Mouse (Mus musculus) intestine, postnatal 0 days (tissue): Measurements from ENCODE around the gene Repin1. TPM values are rescaled to one million over a fixed set of nuclear protein-coding genes. Genes with fewer than 3 reads are reported as not detected.
A peak's percentile ranks its signal among the peaks of the same experiment; 100 is the strongest.

Experiments used
- ATAC-seq: fragments of 200-750 bp; cut with Nextera tagmentation; 2 replicates; pipeline ENCODE4 v1.8.0; 2017; ENCODE audit warnings: mild to moderate bottlenecking, moderate TSS enrichment, moderate library complexity
- H3K27ac ChIP-seq: fragments of 300-500 bp; sonication (generic); 2 replicates; pipeline ENCODE4 v1.5.1; 2014; ENCODE audit warnings: mild to moderate bottlenecking, low read depth, low read length, moderate library complexity
- H3K27me3 ChIP-seq: fragments of 300-500 bp; sonication (generic); replicated peaks from 2 replicates; pipeline ENCODE4 v1.6.1; 2014; ENCODE audit warnings: low read length, mixed read lengths; ENCODE audit not compliant: control insufficient read depth, insufficient read depth
- H3K36me3 ChIP-seq: fragments of 300-500 bp; sonication (generic); 2 replicates; pipeline ENCODE4 v1.6.1; 2014; ENCODE audit warnings: mild to moderate bottlenecking, moderate library complexity; ENCODE audit not compliant: control insufficient read depth, insufficient read depth
- H3K4me1 ChIP-seq: fragments of 300-500 bp; sonication (generic); replicated peaks from 2 replicates; pipeline ENCODE4 v1.6.1; 2014; ENCODE audit warnings: antibody characterized with exemption, low read length, mixed read lengths; ENCODE audit not compliant: control insufficient read depth, insufficient read depth
- H3K4me2 ChIP-seq: fragments of 300-500 bp; sonication (generic); replicated peaks from 2 replicates; pipeline ENCODE4 v1.6.1; 2014; ENCODE audit warnings: low read depth, mild to moderate bottlenecking, moderate library complexity
- H3K4me3 ChIP-seq: fragments of 300-500 bp; sonication (generic); 2 replicates; pipeline ENCODE4 v1.5.1; 2014; ENCODE audit warnings: low read depth, low read length
- H3K9ac ChIP-seq: fragments of 300-500 bp; sonication (generic); 2 replicates; pipeline ENCODE4 v1.6.1; 2014; ENCODE audit warnings: mild to moderate bottlenecking, low read depth, low read length
- H3K9me3 ChIP-seq: fragments of 300-500 bp; sonication (generic); 2 replicates; pipeline ENCODE4 v1.6.1; 2016; ENCODE audit warnings: mixed run types; ENCODE audit not compliant: control insufficient read depth
- CTCF ChIP-seq: sonication (generic); IDR thresholded peaks from 2 replicates; pipeline ENCODE4 v1.5.1; 2016; ENCODE audit warnings: low read depth, mild to moderate bottlenecking, control low read depth, antibody characterized with exemption, moderate library complexity
- WGBS: fragments of 180-500 bp; shearing (Covaris S2); extraction: QIAGEN DNeasy Blood & Tissue Kit; methylation state at CpG from one replicate; pipeline ENCODE4 v1.1.7; 2014; 5-methylcytosine and 5-hydroxymethylcytosine counted together
- polyA plus RNA-seq: library from polyadenylated mRNA; unstranded; fragments of >200 nt; fragmentation: Nextera tagmentation; extraction: Ambion mirVana; gene quantifications from 2 replicates; pipeline ENCODE4 v1.2.1, GENCODE M21; 2015

Gene Repin1
- polyA plus RNA-seq, 1 experiment from 2014 or later: 11.3 TPM

DNA sequence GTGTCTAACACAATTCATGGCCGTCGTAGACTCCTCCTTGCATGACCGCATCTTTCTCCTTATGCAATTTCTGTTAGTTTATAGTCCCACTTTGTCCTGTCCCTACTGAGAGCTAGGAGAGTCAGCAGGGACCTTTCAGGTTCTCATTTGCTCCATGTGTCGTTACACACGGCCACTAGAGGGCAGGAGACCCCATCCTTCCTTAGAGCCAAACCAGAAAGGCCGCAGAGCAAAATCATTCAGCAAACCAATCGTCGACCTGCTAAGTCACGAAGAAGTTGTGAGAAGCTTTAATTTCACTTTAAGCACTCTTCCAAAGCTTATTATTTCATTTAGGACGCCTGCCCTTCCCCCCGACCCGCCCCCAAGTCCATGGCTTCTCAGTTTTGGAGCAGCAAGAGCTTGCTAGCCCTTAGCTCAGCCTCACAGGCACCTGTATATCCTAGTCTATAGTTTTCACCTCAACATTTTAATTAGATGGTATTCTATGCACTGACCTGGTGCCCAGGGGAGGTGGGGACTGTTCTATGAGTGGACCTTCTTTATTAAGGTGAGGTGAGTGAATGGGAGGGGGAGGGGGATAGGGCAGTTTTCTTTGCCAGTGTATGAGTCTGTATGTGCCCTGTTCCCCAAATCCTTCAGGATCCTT lies 52.1 kb downstream of the Repin1 start:
- Histone ChIP-seq H3K4me1 (no peaks in the 10 kb centered on the region), H3K9me3 (no peaks in the 10 kb centered on the region), H3K9ac (no peak overlapping the region), H3K4me3 (no peak overlapping the region), H3K27ac (no peak overlapping the region), H3K4me2 (no peak overlapping the region), H3K27me3 (no peaks in the 10 kb centered on the region), H3K36me3 (no peaks in the 10 kb centered on the region)
- ATAC-seq: no peak
- 9% methylated on average over 12 of the region's 12 CpGs for WGBS
- TF ChIP-seq CTCF: peak; percentile 93

DNA sequence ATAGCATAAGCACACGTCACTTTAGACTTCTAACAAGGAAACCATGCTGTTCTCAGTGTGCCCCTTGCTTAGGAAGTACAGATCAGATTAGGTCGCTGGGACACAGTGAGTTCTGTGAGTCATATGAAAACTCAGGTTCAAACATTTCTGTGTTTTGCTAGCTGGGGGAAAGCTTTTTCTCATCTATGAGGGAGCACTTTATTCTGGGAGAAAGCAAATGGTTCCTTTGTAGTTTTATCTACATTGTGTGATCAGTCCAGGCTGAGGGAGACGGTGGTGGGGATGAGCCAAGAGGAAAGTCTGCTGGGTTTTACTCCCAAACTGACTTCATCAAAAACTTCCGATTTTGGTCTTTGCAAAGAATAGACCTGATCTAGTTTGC lies 52.6 kb downstream of the Repin1 start:
- no peak overlapping the region for H3K9ac ChIP-seq
- TF ChIP-seq CTCF: no peak
- no peak overlapping the region for H3K4me2 ChIP-seq
- H3K9me3 ChIP-seq: no peaks in the 10 kb centered on the region
- 79% methylated on average over 4 of the region's 4 CpGs for WGBS
- H3K4me1 ChIP-seq: no peaks in the 10 kb centered on the region
- no peaks in the 10 kb centered on the region for H3K27me3 ChIP-seq
- ATAC-seq: no peak
- H3K36me3 ChIP-seq: no peaks in the 10 kb centered on the region
- H3K4me3 ChIP-seq: no peak overlapping the region
- no peak overlapping the region for H3K27ac ChIP-seq

DNA sequence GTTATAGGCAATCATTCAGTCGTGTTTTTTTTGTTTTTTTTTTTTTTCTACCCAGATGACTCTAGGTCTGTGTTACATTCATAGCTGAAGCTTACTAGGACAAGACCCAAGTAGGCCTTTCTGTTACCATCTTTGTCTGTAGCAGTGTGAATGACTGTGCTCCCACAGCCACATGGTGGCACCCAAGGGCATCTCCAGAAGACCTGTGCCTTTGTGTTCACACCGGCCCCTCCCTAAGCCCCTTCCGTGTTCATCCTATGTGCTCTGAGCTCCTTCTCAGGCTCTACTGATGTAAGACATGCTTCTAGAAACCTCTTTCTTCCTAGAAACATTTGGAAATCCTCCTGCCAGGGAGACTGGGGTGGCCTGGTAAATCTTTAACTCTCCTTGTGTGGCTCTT lies 53.3 kb downstream of the Repin1 start, which contains the start of gene Gimap8:
Gene Gimap8 (plus strand): TSS at position 240 of the 400 bp plus-strand sequence.
- peak; percentile 78 for TF ChIP-seq CTCF
- Histone ChIP-seq H3K4me3 (no peak within 1 kb of the TSS), H3K9ac (no peak within 1 kb of the TSS), H3K9me3 (no peaks in the 10 kb centered on the region), H3K4me2 (peak within 1 kb of the TSS; percentile 3; the same call in 1 of the 2 replicates), H3K4me1 (no peaks in the 10 kb centered on the region), H3K27me3 (no peaks in the 10 kb centered on the region), H3K27ac (no peak within 1 kb of the TSS), H3K36me3 (no peaks in the 10 kb centered on the region)
- no peak for ATAC-seq
- WGBS: 20% methylated on average over 3 of the region's 3 CpGs

DNA sequence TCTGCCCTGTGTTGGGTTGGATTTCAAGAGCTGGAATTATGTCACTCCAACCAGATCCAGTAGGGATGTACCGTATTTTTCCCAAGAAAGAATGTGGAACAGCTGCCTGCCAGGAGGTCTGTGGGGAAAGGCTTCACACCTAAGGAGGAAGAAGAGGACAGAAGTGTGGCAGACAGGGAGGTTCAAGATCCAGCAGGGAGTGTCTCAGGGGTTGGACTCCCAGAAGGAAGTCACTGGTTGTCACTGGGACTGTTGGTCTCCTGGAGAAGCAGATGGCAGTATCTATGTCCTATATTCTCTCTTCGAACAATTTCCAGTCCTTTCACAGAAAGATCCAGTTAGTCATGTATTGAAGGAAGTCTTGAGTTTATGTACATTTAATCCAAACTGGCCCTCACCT lies 53.9 kb downstream of the Repin1 start:
- no peak for TF ChIP-seq CTCF
- H3K9me3 ChIP-seq: no peaks in the 10 kb centered on the region
- H3K27me3 ChIP-seq: no peaks in the 10 kb centered on the region
- H3K9ac ChIP-seq: no peak overlapping the region
- H3K36me3 ChIP-seq: no peaks in the 10 kb centered on the region
- no peak overlapping the region for H3K4me3 ChIP-seq
- no peak overlapping the region for H3K27ac ChIP-seq
- WGBS: 68% methylated on average over 2 of the region's 2 CpGs
- no peaks in the 10 kb centered on the region for H3K4me1 ChIP-seq
- peak overlapping the region; percentile 3; the same call in 1 of the 2 replicates for H3K4me2 ChIP-seq
- no peak for ATAC-seq

Other genes starting within 250 kb of the Repin1 start
- 20.0 and 20.1 TPM in 2 replicates for gene Krba1, start 198.3 kb upstream of the Repin1 start, polyA plus RNA-seq
- gene Zfp467, start 148.1 kb upstream of the Repin1 start, polyA plus RNA-seq: 18.9 and 19.3 TPM in 2 replicates
- 0.61 and 0.74 TPM in 2 replicates for gene Sspo, start 145.7 kb upstream of the Repin1 start, polyA plus RNA-seq
- 23.7 and 23.8 TPM in 2 replicates for gene Atp6v0e2, start 56.3 kb upstream of the Repin1 start, polyA plus RNA-seq
- gene Lrrc61, start 39.1 kb upstream of the Repin1 start, polyA plus RNA-seq: 7.6 and 9.5 TPM in 2 replicates
- 154 and 162 TPM in 2 replicates for gene Rarres2, start 21.1 kb upstream of the Repin1 start, polyA plus RNA-seq
- gene Gm45021, start 4.3 kb upstream of the Repin1 start, polyA plus RNA-seq: not detected in 2 replicates
- not detected in 2 replicates for gene Gm44965, start 58 bp downstream of the Repin1 start, polyA plus RNA-seq
- gene Zfp775, start 8.2 kb downstream of the Repin1 start, polyA plus RNA-seq: 2.2 TPM in 2 replicates
- 0.55 and 0.63 TPM in 2 replicates for gene AI854703, start 32.9 kb downstream of the Repin1 start, polyA plus RNA-seq
- gene Gimap8, start 53.4 kb downstream of the Repin1 start, polyA plus RNA-seq: 1.1 and 1.2 TPM in 2 replicates
- gene Gimap9, start 82.2 kb downstream of the Repin1 start, polyA plus RNA-seq: 9.9 and 10.2 TPM in 2 replicates
- 9.6 and 11.3 TPM in 2 replicates for gene Gimap4, start 90.7 kb downstream of the Repin1 start, polyA plus RNA-seq
- gene Gimap6, start 114.3 kb downstream of the Repin1 start, polyA plus RNA-seq: 13.6 and 15.8 TPM in 2 replicates
- gene Gm28053, start 124.7 kb downstream of the Repin1 start, polyA plus RNA-seq: 1.3 and 2.3 TPM in 2 replicates
- gene Gimap7, start 124.7 kb downstream of the Repin1 start, polyA plus RNA-seq: 0.09 and 0.16 TPM in 2 replicates
- gene Gimap1, start 145.2 kb downstream of the Repin1 start, polyA plus RNA-seq: 15.2 and 17.8 TPM in 2 replicates
- gene Gimap5, start 152.3 kb downstream of the Repin1 start, polyA plus RNA-seq: 8.4 and 10.6 TPM in 2 replicates
- 0.58 and 0.64 TPM in 2 replicates for gene Gimap3, start 177.0 kb downstream of the Repin1 start, polyA plus RNA-seq
- 180 and 193 TPM in 2 replicates for gene Tmem176a, start 247.0 kb downstream of the Repin1 start, polyA plus RNA-seq
- 319 and 320 TPM in 2 replicates for gene Tmem176b, start 247.6 kb downstream of the Repin1 start, polyA plus RNA-seq